Mouse (Mus musculus): ENCODE measurements around the gene Unc13c. TPM values are rescaled to one million over a fixed set of nuclear protein-coding genes. Genes with fewer than 3 reads are reported as not detected.

Gene Unc13c
- polyA plus RNA-seq, 1 experiment from 2014 or later = 1.3 TPM

DNA sequence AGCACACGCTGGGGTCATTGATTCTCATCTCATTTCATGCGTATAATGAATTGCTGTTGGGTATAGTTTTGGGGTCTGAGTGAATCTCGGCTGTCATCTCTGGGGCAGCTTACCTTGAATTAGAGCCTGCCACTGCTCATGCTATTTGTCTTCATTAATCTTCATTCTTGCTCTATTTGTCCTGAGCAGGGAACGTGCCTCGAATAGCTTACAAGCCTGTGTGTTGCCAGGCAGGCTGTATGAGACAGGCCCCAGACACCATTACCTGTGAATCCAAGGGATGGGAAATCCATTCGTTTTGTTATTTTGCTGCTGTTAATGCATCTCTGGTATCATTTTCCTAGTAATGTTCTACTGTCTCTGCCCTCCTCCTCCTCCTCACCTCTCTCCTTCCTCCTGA is 518.8 kb downstream of the Unc13c start:
- no peak overlapping the region for H3K4me3 ChIP-seq
- DNase-seq (ENCODE audit: low spot score) = no peak
- H3K4me1 ChIP-seq = no peaks in the 10 kb centered on the region
- H3K36me3 ChIP-seq = no peaks in the 10 kb centered on the region
- 75% methylated on average over 6 of the region's 6 CpGs for WGBS
- no peaks in the 10 kb centered on the region for H3K27me3 ChIP-seq (ENCODE audit: insufficient read depth, poor library complexity, severe bottlenecking)
- no peak overlapping the region for H3K27ac ChIP-seq
- H3K9me3 ChIP-seq = no peaks in the 10 kb centered on the region

DNA sequence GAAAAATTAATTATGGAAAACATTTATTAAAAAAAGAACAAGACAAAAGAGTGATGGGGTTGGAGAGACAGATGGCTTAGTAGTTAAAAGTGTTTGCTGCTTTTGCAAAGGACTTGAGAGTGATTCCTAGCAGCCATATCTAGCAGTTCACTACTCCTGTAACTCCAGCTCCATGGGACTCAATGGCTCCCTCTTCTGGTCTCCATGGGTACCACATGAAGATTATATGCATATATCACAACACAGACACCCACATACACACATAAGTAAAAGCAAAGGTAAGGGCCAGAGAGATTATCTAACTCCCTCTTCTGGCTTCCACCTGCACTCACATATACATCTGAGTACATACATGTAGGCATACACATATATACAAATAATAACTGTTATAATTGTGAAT is 519.5 kb downstream of the Unc13c start:
- H3K36me3 ChIP-seq = no peaks in the 10 kb centered on the region
- no peaks in the 10 kb centered on the region for H3K9me3 ChIP-seq
- no peak overlapping the region for H3K27ac ChIP-seq
- no peak for DNase-seq (ENCODE audit: low spot score)
- no peak overlapping the region for H3K4me3 ChIP-seq
- no peaks in the 10 kb centered on the region for H3K27me3 ChIP-seq (ENCODE audit: insufficient read depth, poor library complexity, severe bottlenecking)
- no peaks in the 10 kb centered on the region for H3K4me1 ChIP-seq

DNA sequence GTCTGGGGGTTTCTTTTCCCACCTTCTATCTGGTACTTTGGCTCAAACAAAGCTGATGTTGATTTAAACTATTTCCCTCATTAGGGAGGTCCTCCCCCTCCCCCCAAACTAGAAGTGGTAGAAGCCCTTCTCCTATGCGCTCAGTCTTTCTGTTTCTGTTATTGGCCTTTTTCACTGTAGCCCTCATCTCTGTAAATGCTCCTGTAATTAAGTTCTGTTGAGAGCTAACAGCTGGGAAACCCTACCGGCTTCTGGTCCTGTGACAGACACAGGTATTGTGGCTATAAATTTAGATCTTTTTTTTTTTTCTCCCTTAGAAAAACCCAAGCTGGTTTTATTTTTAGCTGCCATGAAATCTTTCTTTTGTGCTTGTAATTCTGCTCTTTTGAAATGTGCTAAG is 536.8 kb downstream of the Unc13c start:
- H3K4me1 ChIP-seq = no peaks in the 10 kb centered on the region
- no peaks in the 10 kb centered on the region for H3K9me3 ChIP-seq

More for the DNA sequence above, 536.8 kb downstream of the Unc13c start:
- DNase-seq (ENCODE audit: low spot score) = no peak
- Histone ChIP-seq H3K27me3 (ENCODE audit: insufficient read depth, poor library complexity, severe bottlenecking) (no peaks in the 10 kb centered on the region), H3K27ac (no peak overlapping the region), H3K4me3 (no peak overlapping the region), H3K36me3 (no peaks in the 10 kb centered on the region)
- WGBS = 78% methylated on average over 2 of the region's 2 CpGs

Other genes starting within 250 kb of the Unc13c start
- 0.50 and 0.65 TPM in 2 replicates for gene Wdr72, start 141.4 kb upstream of the Unc13c start, polyA plus RNA-seq (2016; fragmentation: Nextera tagmentation; extraction: Ambion mirVana)

All from heart, embryonic 10.5 days (tissue).